Mouse (Mus musculus): ENCODE measurements around the gene Gnat1. TPM values are rescaled to one million over a fixed set of nuclear protein-coding genes. Genes with fewer than 3 reads are reported as not detected.

Gene Gnat1
- total RNA-seq, 2 experiments from 2014 or later: 0.30 to 1.1 TPM

GRCm38 (mm10) chr9:107701594-107701993 lies 22.1 kb upstream of the Gnat1 start:
- DNase-seq: peak; percentile 96
- intact Hi-C loops (cut with DNase I): no loop called here

GRCm38 (mm10) chr9:107700114-107700571 lies 20.6 kb upstream of the Gnat1 start:
- DNase-seq: no peak
- intact Hi-C loops (cut with DNase I): no loop called here

- no peak for DNase-seq
- intact Hi-C loops (cut with DNase I): loop anchor here (5.0 kb wide), 1 partner anchor 38 kb away; no protein-coding TSS in a partner anchor
These were observed 20.0 kb upstream of the Gnat1 start for GRCm38 (mm10) chr9:107699376-107699980.

- intact Hi-C loops (cut with DNase I): loop anchor here (5.0 kb wide), 1 partner anchor 39 kb away; no protein-coding TSS in a partner anchor
- no peak for DNase-seq
These were observed 19.2 kb upstream of the Gnat1 start for GRCm38 (mm10) chr9:107698611-107699190.

- DNase-seq: no peak
- intact Hi-C loops (cut with DNase I): loop anchor here (5.0 kb wide), 1 partner anchor 39 kb away; no protein-coding TSS in a partner anchor
These were observed 18.5 kb upstream of the Gnat1 start for GRCm38 (mm10) chr9:107697811-107698521.

- no peak for DNase-seq
- intact Hi-C loops (cut with DNase I): loop anchor here (5.0 kb wide), 1 partner anchor 40 kb away; no protein-coding TSS in a partner anchor
These were observed 17.5 kb upstream of the Gnat1 start for GRCm38 (mm10) chr9:107696845-107697610.

GRCm38 (mm10) chr9:107696106-107696479 lies 16.6 kb upstream of the Gnat1 start:
- intact Hi-C loops (cut with DNase I): loop anchor here (5.0 kb wide), 1 partner anchor 41 kb away; no protein-coding TSS in a partner anchor
- DNase-seq: no peak

- intact Hi-C loops (cut with DNase I): loop anchor here (5.0 kb wide), 1 partner anchor 42 kb away; no protein-coding TSS in a partner anchor
- no peak for DNase-seq
These were observed 16.1 kb upstream of the Gnat1 start for GRCm38 (mm10) chr9:107695441-107696105.

- intact Hi-C loops (cut with DNase I): loop anchor here (5.0 kb wide), 1 partner anchor 43 kb away; no protein-coding TSS in a partner anchor
These were observed 15.1 kb upstream of the Gnat1 start for GRCm38 (mm10) chr9:107694627-107695026.

GRCm38 (mm10) chr9:107693433-107693987 lies 14.0 kb upstream of the Gnat1 start:
- DNase-seq: no peak
- intact Hi-C loops (cut with DNase I): no loop called here

More at GRCm38 (mm10) chr9:107694627-107695026, 15.1 kb upstream of the Gnat1 start:
- DNase-seq: no peak

- intact Hi-C loops (cut with DNase I): no loop called here
- DNase-seq: no peak
These were observed 13.3 kb upstream of the Gnat1 start for GRCm38 (mm10) chr9:107692785-107693184.

- DNase-seq: no peak
- intact Hi-C loops (cut with DNase I): no loop called here
These were observed 10.9 kb upstream of the Gnat1 start for GRCm38 (mm10) chr9:107690391-107690790.

GRCm38 (mm10) chr9:107688939-107689338 lies 9.4 kb upstream of the Gnat1 start:
- intact Hi-C loops (cut with DNase I): no loop called here
- DNase-seq: no peak

GRCm38 (mm10) chr9:107688415-107688814 lies 8.9 kb upstream of the Gnat1 start:
- intact Hi-C loops (cut with DNase I): no loop called here

GRCm38 (mm10) chr9:107685231-107685981 lies 5.9 kb upstream of the Gnat1 start:
- DNase-seq: peak; percentile 86

More at GRCm38 (mm10) chr9:107688415-107688814, 8.9 kb upstream of the Gnat1 start:
- no peak for DNase-seq

GRCm38 (mm10) chr9:107682405-107682804 lies 2.9 kb upstream of the Gnat1 start:
- DNase-seq: no peak
- intact Hi-C loops (cut with DNase I): no loop called here

More at GRCm38 (mm10) chr9:107685231-107685981, 5.9 kb upstream of the Gnat1 start:
- intact Hi-C loops (cut with DNase I): no loop called here

GRCm38 (mm10) chr9:107678861-107679260 lies 651 bp downstream of the Gnat1 start:
- DNase-seq: no peak
- intact Hi-C loops (cut with DNase I): loop anchor here (5.0 kb wide), 2 partner anchors 37 to 77 kb away; no protein-coding TSS in a partner anchor

GRCm38 (mm10) chr9:107677819-107678526 lies 1.5 kb downstream of the Gnat1 start:
- peak; percentile 76 for DNase-seq
- intact Hi-C loops (cut with DNase I): loop anchor here (5.0 kb wide), 2 partner anchors 36 to 76 kb away; no protein-coding TSS in a partner anchor
